Mouse (Mus musculus): ENCODE results near the gene Msl3. TPM values are rescaled to one million over a fixed set of nuclear protein-coding genes. Genes with fewer than 3 reads are reported as not detected.
A peak's percentile ranks its signal among the peaks of the same experiment; 100 is the strongest.
"Not testable (repeated sequence)": the region's sequence is repeated elsewhere in the genome, so short reads cannot be mapped to it uniquely, and the experiment has no call there.

The Msl3 gene
- polyA plus RNA-seq (2015; fragmentation: Nextera tagmentation; extraction: Ambion mirVana), result 32.6 and 39.0 TPM in 2 replicates

DNA sequence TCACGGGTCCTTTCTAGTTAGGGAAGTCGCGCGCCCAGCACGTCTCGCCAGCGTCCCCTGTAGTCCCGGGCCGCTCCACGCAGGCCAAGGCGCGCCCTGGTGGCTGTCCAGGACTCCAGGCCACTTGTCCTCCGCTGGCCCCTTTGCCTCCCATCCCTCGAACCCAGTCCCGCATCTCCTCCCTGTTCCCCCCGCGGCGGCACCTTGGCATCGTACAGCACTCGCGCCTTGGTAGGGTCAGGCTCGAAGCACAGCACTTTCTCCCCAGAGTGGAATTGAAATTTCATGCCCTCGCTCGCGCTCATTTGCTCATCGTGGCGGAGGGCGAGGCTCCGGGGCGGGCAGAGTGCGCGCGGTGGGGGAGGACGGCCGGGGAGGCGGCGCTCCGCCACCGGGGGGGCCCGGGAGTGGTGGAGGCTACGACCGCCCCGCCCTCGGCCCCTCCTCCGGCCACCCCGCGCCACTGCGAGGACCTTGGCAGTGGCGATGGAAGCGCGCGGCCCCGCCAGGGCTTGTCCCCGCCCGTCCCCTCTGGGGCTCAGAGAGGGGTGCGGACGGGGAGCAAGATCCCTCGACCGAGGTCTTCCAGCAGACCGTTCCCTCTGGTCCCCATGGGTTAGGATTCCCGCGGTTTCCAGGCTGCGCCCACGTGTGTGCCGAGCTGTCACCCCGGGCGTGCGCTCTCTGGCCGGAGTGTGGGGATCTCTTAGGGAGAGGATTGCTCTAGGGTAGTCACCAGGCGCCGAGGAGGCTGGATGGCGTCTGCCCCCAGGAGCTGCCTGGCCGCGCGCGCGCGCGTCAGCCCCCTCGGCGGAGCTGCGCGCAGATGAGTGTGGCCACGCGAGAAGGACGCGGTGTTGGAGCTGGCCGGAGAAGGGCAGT is at the start of gene Msl3:
TSS of gene Msl3 (minus strand) at position 374 of the 882 bp plus-strand sequence.
- WGBS, result 10% methylated on average over 74 of the region's 88 CpGs

GRCm38 (mm10) chrX:168717969-168718368 is 44.3 kb upstream of the Msl3 start:
- H3K36me3 ChIP-seq, result no peaks in the 10 kb centered on the region
- 56% methylated on average over 2 of the region's 2 CpGs for whole genome bisulfite sequencing
- no peaks in the 10 kb centered on the region for H3K27me3 ChIP-seq (replicated peaks)
- no peak overlapping the region for H3K9ac ChIP-seq
- H3K4me3 ChIP-seq, result no peak overlapping the region
- H3K4me2 ChIP-seq, result no peak overlapping the region
- H3K9me3 ChIP-seq, result no peaks in the 10 kb centered on the region
- ATAC-seq (ENCODE audit: extremely low read depth, insufficient number of reproducible peaks, low FRiP score, low TSS enrichment), result no peak
- H3K4me1 ChIP-seq, result no peaks in the 10 kb centered on the region
- H3K27ac ChIP-seq (replicated peaks), result no peak overlapping the region

More for the DNA sequence above, at the start of gene Msl3:
- ATAC-seq (ENCODE audit: extremely low read depth, insufficient number of reproducible peaks, low FRiP score, low TSS enrichment), result peak; percentile 80
- Histone ChIP-seq H3K4me2 (peak within 1 kb of the TSS; percentile 82), H3K4me1 (0 out of 2 replicates have a peak, but pooled peaks cover 7% of the 10 kb centered on the region), H3K9me3 (no peaks in the 10 kb centered on the region), H3K36me3 (peaks cover 17% of the 10 kb centered on the region), H3K27ac (replicated peaks) (peak within 1 kb of the TSS; percentile 97), H3K9ac (peak within 1 kb of the TSS; percentile 84), H3K27me3 (replicated peaks) (no peaks in the 10 kb centered on the region), H3K4me3 (peak within 1 kb of the TSS; percentile 65)

DNA sequence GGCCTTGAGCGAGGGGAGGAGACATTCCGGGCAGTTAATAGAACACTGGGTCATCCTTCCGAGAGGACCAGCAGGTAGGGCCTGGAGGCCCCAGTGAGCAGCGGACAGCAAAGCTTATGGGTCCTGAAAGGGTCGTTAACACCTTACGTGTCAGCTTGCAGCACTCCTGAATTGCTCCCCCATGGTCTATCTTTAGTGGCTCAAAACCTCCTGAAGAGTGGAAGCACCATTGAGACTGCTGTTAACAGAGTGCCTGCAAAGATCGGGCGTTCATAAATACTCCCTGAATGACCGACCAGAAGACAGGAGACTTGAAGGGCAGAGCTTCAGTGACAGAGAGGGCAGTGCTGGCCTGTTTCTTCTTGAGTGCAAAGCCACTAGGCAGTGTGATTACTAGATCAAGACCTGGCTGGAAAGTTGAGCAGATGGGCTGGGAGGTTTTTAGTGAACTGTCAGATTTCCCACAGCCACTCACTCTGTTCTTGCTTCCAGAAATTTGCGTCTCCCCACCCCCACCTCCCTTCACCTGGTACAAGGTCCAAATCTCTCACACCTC is 787 bp upstream of the Msl3 start:
- peaks cover 11% of the 10 kb centered on the region for H3K36me3 ChIP-seq
- 12% methylated on average over 10 of the region's 10 CpGs for WGBS

GRCm38 (mm10) chrX:168672913-168673524 is 679 bp downstream of the Msl3 start:
- peak overlapping the region; percentile 82 for H3K4me2 ChIP-seq
- H3K9ac ChIP-seq, result peak overlapping the region; percentile 84
- no peaks in the 10 kb centered on the region for H3K9me3 ChIP-seq
- H3K4me3 ChIP-seq, result peak overlapping the region; percentile 65
- WGBS, result 13% methylated on average over 23 of the region's 31 CpGs
- H3K36me3 ChIP-seq, result peaks cover 23% of the 10 kb centered on the region
- 0 out of 2 replicates have a peak, but pooled peaks cover 7% of the 10 kb centered on the region for H3K4me1 ChIP-seq
- no peaks in the 10 kb centered on the region for H3K27me3 ChIP-seq (replicated peaks)
- H3K27ac ChIP-seq (replicated peaks), result peak overlapping the region; percentile 97
- no peak; the same call in 1 of the 2 replicates for ATAC-seq (ENCODE audit: extremely low read depth, insufficient number of reproducible peaks, low FRiP score, low TSS enrichment)

More for the DNA sequence above, 787 bp upstream of the Msl3 start:
- Histone ChIP-seq H3K4me3 (peak overlapping the region; percentile 65), H3K4me2 (peak overlapping the region; percentile 82), H3K27ac (replicated peaks) (peak overlapping the region; percentile 97), H3K9me3 (no peaks in the 10 kb centered on the region), H3K4me1 (0 out of 2 replicates have a peak, but pooled peaks cover 7% of the 10 kb centered on the region), H3K9ac (peak overlapping the region; percentile 84), H3K27me3 (replicated peaks) (no peaks in the 10 kb centered on the region)
- no peak for ATAC-seq (ENCODE audit: extremely low read depth, insufficient number of reproducible peaks, low FRiP score, low TSS enrichment)

DNA sequence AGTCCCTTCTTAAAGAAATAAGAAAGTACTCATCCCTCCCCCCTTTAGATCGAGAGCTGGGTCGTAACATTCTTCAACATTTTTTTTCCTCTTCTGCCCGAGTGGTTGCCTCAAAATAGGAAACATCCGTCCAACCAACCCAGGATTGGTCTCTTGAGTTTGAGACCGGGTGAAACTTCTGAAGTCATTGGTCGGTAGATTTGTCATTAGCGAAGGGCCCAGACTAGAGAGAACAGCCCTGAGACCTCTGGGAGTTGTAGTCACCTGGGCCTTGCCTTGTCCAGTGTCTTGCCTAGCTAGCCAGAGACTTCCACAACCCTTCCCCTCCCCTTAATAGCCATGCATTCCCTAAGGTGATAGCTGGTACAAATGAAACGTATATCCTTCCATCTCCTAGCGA is 1.3 kb downstream of the Msl3 start:
- peak; percentile 35; the same call in 1 of the 2 replicates for ATAC-seq (ENCODE audit: extremely low read depth, insufficient number of reproducible peaks, low FRiP score, low TSS enrichment)
- peak overlapping the region; percentile 84 for H3K9ac ChIP-seq
- H3K27ac ChIP-seq (replicated peaks), result peak overlapping the region; percentile 97
- no peaks in the 10 kb centered on the region for H3K27me3 ChIP-seq (replicated peaks)
- H3K4me2 ChIP-seq, result peak overlapping the region; percentile 82
- WGBS, result 15% methylated on average over 9 of the region's 9 CpGs
- H3K4me3 ChIP-seq, result peak overlapping the region; percentile 65
- H3K36me3 ChIP-seq, result peaks cover 29% of the 10 kb centered on the region
- H3K9me3 ChIP-seq, result no peaks in the 10 kb centered on the region
- H3K4me1 ChIP-seq, result 0 out of 2 replicates have a peak, but pooled peaks cover 7% of the 10 kb centered on the region

- Histone ChIP-seq H3K4me1 (no peaks in the 10 kb centered on the region), H3K36me3 (peaks cover 28% of the 10 kb centered on the region), H3K4me3 (no peak overlapping the region), H3K9ac (no peak overlapping the region), H3K27ac (replicated peaks) (peak overlapping the region; percentile 68), H3K4me2 (peak overlapping the region; percentile 16; the same call in 1 of the 2 replicates), H3K27me3 (replicated peaks) (no peaks in the 10 kb centered on the region), H3K9me3 (no peaks in the 10 kb centered on the region)
- 50% methylated on average over 12 of the region's 12 CpGs for WGBS
- ATAC-seq (ENCODE audit: extremely low read depth, insufficient number of reproducible peaks, low FRiP score, low TSS enrichment), result no peak
Observed at GRCm38 (mm10) chrX:168663982-168664689, 9.6 kb downstream of the Msl3 start.

DNA sequence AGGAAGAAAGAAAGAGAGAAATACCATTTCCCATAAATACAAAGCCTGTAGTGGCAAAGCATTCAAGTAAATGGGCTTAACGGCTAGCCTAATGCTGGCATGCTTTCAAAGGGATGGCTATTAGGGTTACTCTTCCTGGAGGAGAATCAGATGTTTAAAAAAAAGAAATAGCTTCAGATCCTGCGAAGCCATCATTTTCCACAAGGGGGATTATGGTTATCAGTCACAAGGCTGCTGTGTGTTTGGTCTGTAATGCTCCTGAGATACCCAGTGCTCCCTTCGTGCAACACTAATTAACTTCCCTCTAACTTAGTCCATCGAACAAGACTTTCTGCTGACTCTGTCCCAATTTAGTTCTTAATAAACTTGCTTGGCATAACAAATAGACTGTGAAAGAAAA is 13.5 kb downstream of the Msl3 start:
- H3K4me3 ChIP-seq, result no peak overlapping the region
- WGBS, result 53% methylated on average over 4 of the region's 4 CpGs
- no peak overlapping the region for H3K27ac ChIP-seq (replicated peaks)
- H3K4me2 ChIP-seq, result no peak overlapping the region
- H3K9me3 ChIP-seq, result no peaks in the 10 kb centered on the region
- no peaks in the 10 kb centered on the region for H3K27me3 ChIP-seq (replicated peaks)
- no peak overlapping the region for H3K9ac ChIP-seq
- peaks cover 24% of the 10 kb centered on the region for H3K36me3 ChIP-seq
- ATAC-seq (ENCODE audit: extremely low read depth, insufficient number of reproducible peaks, low FRiP score, low TSS enrichment), result no peak
- H3K4me1 ChIP-seq, result no peaks in the 10 kb centered on the region

DNA sequence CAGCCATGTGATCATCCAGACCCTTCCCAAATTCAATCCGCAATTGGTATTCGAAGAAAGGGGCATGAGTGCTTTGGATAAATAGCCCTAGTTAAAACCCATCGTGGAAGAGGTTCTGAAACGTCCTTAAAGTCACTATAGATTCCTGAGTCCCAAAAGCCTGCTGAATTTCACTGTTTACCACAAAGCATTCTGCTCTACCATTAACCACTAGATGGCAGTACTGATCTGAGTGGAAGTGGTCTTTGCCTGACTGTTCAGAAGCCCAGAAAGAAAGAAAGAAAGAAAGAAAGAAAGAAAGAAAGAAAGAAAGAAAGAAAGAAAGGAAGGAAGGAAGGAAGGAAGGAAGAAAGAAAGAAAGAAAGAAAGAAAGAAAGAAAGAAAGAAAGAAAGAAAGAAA is 13.9 kb downstream of the Msl3 start:
- not testable (repeated sequence) for H3K9me3 ChIP-seq; H3K4me1 ChIP-seq; H3K4me2 ChIP-seq; H3K9ac ChIP-seq; H3K27ac ChIP-seq (replicated peaks); H3K4me3 ChIP-seq; ATAC-seq (ENCODE audit: extremely low read depth, insufficient number of reproducible peaks, low FRiP score, low TSS enrichment); H3K27me3 ChIP-seq (replicated peaks)
- 54% methylated on average over 4 of the region's 4 CpGs for WGBS
- peaks cover 27% of the 10 kb centered on the region for H3K36me3 ChIP-seq

GRCm38 (mm10) chrX:168659275-168659674 is 14.4 kb downstream of the Msl3 start:
- peaks cover 32% of the 10 kb centered on the region for H3K36me3 ChIP-seq
- no peaks in the 10 kb centered on the region for H3K9me3 ChIP-seq
- no peak for ATAC-seq (ENCODE audit: extremely low read depth, insufficient number of reproducible peaks, low FRiP score, low TSS enrichment)
- no peak overlapping the region for H3K4me2 ChIP-seq
- no peaks in the 10 kb centered on the region for H3K27me3 ChIP-seq (replicated peaks)
- WGBS, result 77% methylated on average over 3 of the region's 3 CpGs
- H3K9ac ChIP-seq, result no peak overlapping the region
- H3K27ac ChIP-seq (replicated peaks), result no peak overlapping the region
- no peak overlapping the region for H3K4me3 ChIP-seq
- no peaks in the 10 kb centered on the region for H3K4me1 ChIP-seq

DNA sequence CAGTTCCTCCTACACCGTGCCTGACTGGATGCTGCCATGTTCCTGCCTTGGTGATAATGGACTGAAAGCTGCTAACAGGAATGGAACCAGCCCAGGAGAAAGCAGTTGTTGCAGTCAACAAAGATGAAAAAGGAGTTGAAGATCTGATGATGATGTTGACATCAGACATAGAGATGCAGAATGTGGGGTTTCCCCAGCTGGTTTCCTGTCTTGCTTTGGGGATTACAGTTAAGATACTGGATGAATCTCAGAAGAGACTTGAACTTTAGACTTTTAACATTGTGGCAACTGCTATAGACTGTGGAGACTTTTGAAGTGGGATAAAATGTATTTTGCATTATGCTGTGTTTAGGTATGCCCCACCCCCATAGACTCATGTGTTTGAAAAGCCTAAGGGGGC is 15.9 kb downstream of the Msl3 start:
- 84% methylated on average over 1 of the region's 1 CpGs for WGBS

GRCm38 (mm10) chrX:168649336-168649735 is 24.4 kb downstream of the Msl3 start:
- Histone ChIP-seq H3K9ac (no peak overlapping the region), H3K9me3 (no peaks in the 10 kb centered on the region), H3K36me3 (peaks cover 34% of the 10 kb centered on the region), H3K4me1 (no peaks in the 10 kb centered on the region), H3K4me2 (no peak overlapping the region), H3K27me3 (replicated peaks) (no peaks in the 10 kb centered on the region), H3K4me3 (no peak overlapping the region), H3K27ac (replicated peaks) (no peak overlapping the region)
- WGBS, result 66% methylated on average over 2 of the region's 2 CpGs
- ATAC-seq (ENCODE audit: extremely low read depth, insufficient number of reproducible peaks, low FRiP score, low TSS enrichment), result no peak

More for the DNA sequence above, 15.9 kb downstream of the Msl3 start:
- Histone ChIP-seq H3K27me3 (replicated peaks) (no peaks in the 10 kb centered on the region), H3K4me3 (no peak overlapping the region), H3K9me3 (no peaks in the 10 kb centered on the region), H3K4me2 (no peak overlapping the region), H3K36me3 (peaks cover 41% of the 10 kb centered on the region), H3K27ac (replicated peaks) (no peak overlapping the region), H3K4me1 (no peaks in the 10 kb centered on the region), H3K9ac (no peak overlapping the region)
- no peak for ATAC-seq (ENCODE audit: extremely low read depth, insufficient number of reproducible peaks, low FRiP score, low TSS enrichment)

All from heart, embryonic 13.5 days (tissue).